Mouse (Mus musculus) stomach, postnatal 0 days (tissue): ENCODE data around the gene Nptx1. TPM values are rescaled to one million over a fixed set of nuclear protein-coding genes. Genes with fewer than 3 reads are reported as not detected.

ENCODE experiments used
- ATAC-seq: fragments of 200-750 bp; cut with Nextera tagmentation; 2 replicates; pipeline ENCODE4 v1.8.0; 2017; ENCODE audit not compliant: low FRiP score, low TSS enrichment
- DNase-seq: peaks from one replicate; pipeline ENCODE4 v3.0.0-alpha.2; 2016; ENCODE audit warnings: low spot score
- H3K27ac ChIP-seq: fragments of 300-500 bp; sonication (generic); replicated peaks from 2 replicates; pipeline ENCODE4 v1.5.1; 2014; ENCODE audit warnings: mild to moderate bottlenecking, control low read depth
- H3K27me3 ChIP-seq: fragments of 300-500 bp; sonication (generic); 2 replicates; pipeline ENCODE4 v1.6.1; 2014; ENCODE audit warnings: low read length; ENCODE audit not compliant: control insufficient read depth, insufficient read depth
- H3K36me3 ChIP-seq: fragments of 300-500 bp; sonication (generic); 2 replicates; pipeline ENCODE4 v1.6.1; 2014; ENCODE audit warnings: low read length, mixed read lengths; ENCODE audit not compliant: control insufficient read depth, insufficient read depth
- H3K4me1 ChIP-seq: fragments of 300-500 bp; sonication (generic); replicated peaks from 2 replicates; pipeline ENCODE4 v1.6.1; 2014; ENCODE audit warnings: antibody characterized with exemption; ENCODE audit not compliant: control insufficient read depth, insufficient read depth
- H3K4me2 ChIP-seq: fragments of 300-500 bp; sonication (generic); replicated peaks from 2 replicates; pipeline ENCODE4 v1.6.1; 2014; ENCODE audit warnings: low read depth, mild to moderate bottlenecking, control low read depth, moderate library complexity
- H3K4me3 ChIP-seq: fragments of 300-500 bp; sonication (generic); 2 replicates; pipeline ENCODE4 v1.5.1; 2014; ENCODE audit warnings: low read depth, low read length, control low read depth
- H3K9ac ChIP-seq: fragments of 300-500 bp; sonication (generic); 2 replicates; pipeline ENCODE4 v1.6.1; 2014; ENCODE audit warnings: mild to moderate bottlenecking, low read length, control low read depth, mixed read lengths
- H3K9me3 ChIP-seq: fragments of 300-500 bp; sonication (generic); 2 replicates; pipeline ENCODE4 v1.6.1; 2016; ENCODE audit warnings: low read length; ENCODE audit not compliant: control insufficient read depth
- CTCF ChIP-seq: IDR thresholded peaks from 2 replicates; pipeline ENCODE4 v1.5.1; 2016; ENCODE audit warnings: antibody characterized with exemption, low read depth, mild to moderate bottlenecking, moderate library complexity
- EP300 ChIP-seq: optimal IDR thresholded peaks from 2 replicates; pipeline ENCODE3; 2016; ENCODE audit warnings: antibody characterized with exemption
- WGBS: fragments of 180-500 bp; shearing (Covaris S2); extraction: QIAGEN DNeasy Blood & Tissue Kit; methylation state at CpG from one replicate; pipeline ENCODE4 v1.1.7; 2014; 5-methylcytosine and 5-hydroxymethylcytosine counted together
- polyA plus RNA-seq: library from polyadenylated mRNA; unstranded; fragments of >200 nt; fragmentation: Nextera tagmentation; extraction: Ambion mirVana; gene quantifications from 2 replicates; pipeline ENCODE4 v1.2.1, GENCODE M21; 2015

Nptx1 gene
- polyA plus RNA-seq, 1 experiment from 2014 or later, result 0.13 TPM

DNA sequence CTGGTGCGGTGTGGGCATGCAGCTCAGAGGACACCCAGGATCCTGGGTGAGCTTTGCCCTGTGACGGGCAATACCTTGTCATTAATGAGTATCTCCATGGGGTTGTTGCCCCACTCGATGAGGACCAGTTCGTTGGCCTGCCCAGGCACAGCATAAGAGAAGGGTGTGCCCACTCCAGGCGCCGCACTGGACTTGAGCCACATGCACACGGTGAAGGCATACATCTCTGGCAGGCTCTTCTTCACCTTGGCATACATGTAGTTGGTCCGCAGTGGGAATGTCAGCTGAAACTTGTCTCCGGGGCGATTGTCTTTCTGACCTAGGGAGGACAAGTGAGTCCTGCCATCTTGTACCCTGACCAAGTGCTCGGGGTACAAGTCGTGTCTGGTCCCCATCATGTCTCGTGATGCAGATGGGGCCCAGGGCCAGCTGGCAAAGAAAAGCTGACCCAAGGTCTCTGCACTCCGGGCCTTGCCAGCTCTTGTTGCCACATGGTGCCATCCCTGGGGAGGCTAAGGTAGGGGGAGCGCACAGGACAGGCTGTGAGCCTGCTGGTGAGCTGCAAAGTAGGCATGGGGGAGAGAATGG, 2.9 kb downstream of the Nptx1 start:
- Histone ChIP-seq H3K9ac (no peak overlapping the region), H3K4me1 (peaks cover 14% of the 10 kb centered on the region; the same call in 1 of the 2 replicates), H3K4me3 (no peak overlapping the region), H3K9me3 (no peaks in the 10 kb centered on the region), H3K27ac (no peak overlapping the region), H3K36me3 (no peaks in the 10 kb centered on the region), H3K4me2 (no peak overlapping the region), H3K27me3 (peaks cover 16% of the 10 kb centered on the region)
- 82% methylated on average over 15 of the region's 15 CpGs for whole genome bisulfite sequencing
- TF ChIP-seq CTCF (no peak), EP300 (no peak)
- no peak for DNase-seq
- ATAC-seq, result no peak

DNA sequence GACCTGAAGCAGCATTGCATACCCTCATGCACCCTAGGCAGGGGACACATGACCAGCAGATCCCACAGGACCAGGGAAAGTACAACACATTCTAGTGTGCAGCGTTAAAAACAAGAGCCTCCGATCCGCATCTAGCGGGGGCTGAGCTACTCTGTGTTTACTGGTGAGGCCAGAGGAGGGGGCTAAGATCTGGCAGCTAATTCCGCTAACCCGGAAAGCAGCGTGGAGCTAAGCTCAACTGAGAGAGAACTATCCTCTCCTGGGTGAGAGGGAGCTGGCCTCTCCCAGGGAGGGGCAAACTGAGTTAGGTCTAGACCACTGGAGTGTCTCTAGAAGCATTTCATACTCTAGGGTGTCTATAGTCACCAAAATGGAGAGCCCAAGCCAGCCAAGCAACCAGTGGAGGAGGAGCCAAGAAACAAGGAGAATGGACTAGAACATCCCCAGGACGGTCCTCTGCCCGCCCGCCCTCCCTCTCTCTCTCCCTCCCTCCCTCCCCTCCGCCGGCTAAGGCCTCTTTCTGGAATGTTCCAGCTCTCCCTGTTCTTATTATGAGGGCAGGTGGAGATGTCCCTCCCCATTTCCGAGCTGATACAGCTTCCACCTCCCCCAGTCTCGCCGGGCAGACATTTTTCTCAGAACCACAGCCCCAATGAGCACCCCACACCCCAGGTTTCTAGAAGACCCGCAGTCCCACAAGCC, 3.6 kb downstream of the Nptx1 start:
- Histone ChIP-seq H3K27me3 (peaks cover 12% of the 10 kb centered on the region), H3K4me2 (no peak overlapping the region), H3K36me3 (no peaks in the 10 kb centered on the region), H3K4me1 (peaks cover 8% of the 10 kb centered on the region; the same call in 1 of the 2 replicates), H3K27ac (no peak overlapping the region), H3K4me3 (no peak overlapping the region), H3K9me3 (no peaks in the 10 kb centered on the region), H3K9ac (no peak overlapping the region)
- WGBS, result 59% methylated on average over 16 of the region's 16 CpGs
- ATAC-seq, result no peak
- TF ChIP-seq CTCF, result no peak
- TF ChIP-seq EP300, result no peak
- DNase-seq, result no peak

DNA sequence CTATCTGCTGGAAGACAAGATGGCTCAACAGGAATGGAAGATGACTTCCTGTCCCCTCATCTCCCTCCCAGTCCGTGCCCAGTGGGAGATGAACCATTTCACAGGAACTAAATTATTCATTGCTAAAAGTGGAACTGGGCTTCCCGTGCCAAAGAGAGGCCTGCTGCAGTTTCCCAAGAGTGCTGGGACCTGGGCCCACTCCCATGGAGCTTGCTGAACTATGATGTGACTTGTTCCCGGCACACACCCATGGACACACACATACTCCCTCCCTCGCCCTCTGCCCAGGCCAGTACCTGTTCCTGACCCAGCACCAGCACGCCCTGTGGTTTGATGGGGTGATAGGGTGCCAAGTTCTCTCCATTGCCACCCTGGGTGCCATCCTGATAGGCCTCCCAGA, 4.7 kb downstream of the Nptx1 start:
- Histone ChIP-seq H3K36me3 (no peaks in the 10 kb centered on the region), H3K4me2 (no peak overlapping the region), H3K9me3 (no peaks in the 10 kb centered on the region), H3K9ac (no peak overlapping the region), H3K4me3 (no peak overlapping the region), H3K27me3 (peaks cover 3% of the 10 kb centered on the region; the same call in 1 of the 2 replicates), H3K4me1 (peaks cover 6% of the 10 kb centered on the region; the same call in 1 of the 2 replicates), H3K27ac (no peak overlapping the region)
- no peak for ATAC-seq
- no peak for TF ChIP-seq CTCF
- TF ChIP-seq EP300, result no peak
- WGBS, result 70% methylated on average over 5 of the region's 5 CpGs
- no peak for DNase-seq

DNA sequence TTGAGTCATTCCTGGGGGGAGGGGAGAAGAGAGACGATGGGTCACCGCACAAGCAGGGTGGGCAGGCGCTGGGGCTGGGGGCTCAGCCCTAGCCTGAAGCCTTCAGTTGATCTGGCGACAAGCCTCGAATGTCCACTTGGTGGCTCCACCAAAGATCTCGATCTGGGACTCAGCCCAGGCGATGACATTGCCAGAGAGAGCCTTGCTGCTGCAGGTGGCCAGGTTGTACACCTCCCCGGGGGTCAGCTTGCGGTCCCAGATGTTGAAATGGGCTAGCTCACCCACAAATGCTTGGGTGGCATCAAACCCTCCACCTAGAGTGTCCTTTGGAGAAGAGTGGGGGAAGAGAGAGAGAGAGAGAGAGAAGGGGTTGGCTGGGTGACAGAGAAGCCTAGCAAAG, 5.2 kb downstream of the Nptx1 start:
- Histone ChIP-seq H3K4me1 (peaks cover 4% of the 10 kb centered on the region; the same call in 1 of the 2 replicates), H3K4me3 (no peak overlapping the region), H3K27ac (no peak overlapping the region), H3K4me2 (no peak overlapping the region), H3K36me3 (no peaks in the 10 kb centered on the region), H3K27me3 (peaks cover 3% of the 10 kb centered on the region; the same call in 1 of the 2 replicates), H3K9me3 (no peaks in the 10 kb centered on the region), H3K9ac (no peak overlapping the region)
- DNase-seq (no peak), ATAC-seq (no peak)
- peak; percentile 30 for TF ChIP-seq CTCF
- no peak for TF ChIP-seq EP300
- WGBS, result 49% methylated on average over 9 of the region's 9 CpGs

DNA sequence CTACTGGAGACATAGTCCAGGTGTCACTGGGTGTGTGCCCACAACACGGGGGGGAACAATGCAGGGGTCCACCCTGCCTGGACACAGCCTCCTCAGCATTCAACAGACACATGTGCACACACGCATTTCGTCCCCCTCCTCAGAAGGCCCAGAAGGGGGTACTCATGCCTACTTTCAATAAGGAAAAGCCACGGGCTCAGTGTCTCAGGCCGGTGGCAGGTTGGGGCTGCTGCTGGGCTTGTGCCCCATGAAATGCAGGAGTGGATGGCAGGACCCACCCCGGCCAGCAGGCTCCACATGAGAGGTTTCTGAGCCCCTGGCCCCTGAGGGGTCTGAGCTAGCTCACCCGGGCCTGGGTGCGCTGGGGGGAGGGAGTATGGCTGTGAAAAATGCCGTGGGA, 6.5 kb downstream of the Nptx1 start:
- ATAC-seq, result no peak
- no peaks in the 10 kb centered on the region for H3K4me1 ChIP-seq
- no peak overlapping the region for H3K27ac ChIP-seq
- no peaks in the 10 kb centered on the region for H3K36me3 ChIP-seq
- H3K9ac ChIP-seq, result no peak overlapping the region
- no peak overlapping the region for H3K4me2 ChIP-seq
- no peak for DNase-seq
- H3K27me3 ChIP-seq, result peaks cover 3% of the 10 kb centered on the region; the same call in 1 of the 2 replicates
- no peaks in the 10 kb centered on the region for H3K9me3 ChIP-seq
- no peak for TF ChIP-seq EP300
- no peak for TF ChIP-seq CTCF
- H3K4me3 ChIP-seq, result no peak overlapping the region
- WGBS, result 79% methylated on average over 9 of the region's 9 CpGs

DNA sequence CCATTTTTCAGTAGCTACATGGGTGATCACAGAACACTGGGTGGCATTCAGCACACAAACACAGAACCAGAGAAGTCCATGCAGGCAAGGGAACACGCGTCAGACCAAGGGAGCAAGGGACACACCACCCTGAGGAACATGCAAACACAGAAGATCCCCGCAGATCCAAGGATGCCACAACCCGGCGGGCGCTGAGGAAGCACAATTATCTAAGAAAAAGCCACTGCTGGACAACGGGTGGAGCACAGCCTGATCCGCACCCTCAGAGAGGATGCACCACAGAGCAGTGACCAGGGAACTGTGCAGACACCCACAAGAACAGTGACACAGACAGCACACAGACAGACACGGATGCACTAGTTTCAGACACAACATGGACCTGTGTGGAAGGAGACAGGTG, 7.0 kb downstream of the Nptx1 start:
- Histone ChIP-seq H3K27ac (no peak overlapping the region), H3K36me3 (no peaks in the 10 kb centered on the region), H3K4me2 (no peak overlapping the region), H3K9ac (no peak overlapping the region), H3K4me3 (no peak overlapping the region), H3K9me3 (no peaks in the 10 kb centered on the region), H3K27me3 (peaks cover 2% of the 10 kb centered on the region; the same call in 1 of the 2 replicates), H3K4me1 (no peaks in the 10 kb centered on the region)
- no peak for DNase-seq
- no peak for TF ChIP-seq CTCF
- TF ChIP-seq EP300, result no peak
- WGBS, result 71% methylated on average over 9 of the region's 9 CpGs
- no peak for ATAC-seq
